Mouse (Mus musculus) small intestine, adult 2 months (tissue): ENCODE data around the gene Fcor.

Experiments used
- CTCF ChIP-seq: fragments of 200-500 bp; IDR thresholded peaks from 2 replicates; pipeline ENCODE4 v1.5.1; 2012; ENCODE audit warnings: low read depth, mild to moderate bottlenecking, control low read depth, inconsistent platforms, low read length, moderate library complexity, mixed read lengths; ENCODE audit not compliant: insufficient replicate concordance, insufficient read length; ENCODE audit errors: extremely low read depth
- POLR2A ChIP-seq: fragments of 200-500 bp; IDR thresholded peaks from 2 replicates; pipeline ENCODE4 v1.6.1; 2012; ENCODE audit warnings: low read depth, mild to moderate bottlenecking, control low read depth, inconsistent platforms, low read length, moderate library complexity

- TF ChIP-seq CTCF, result no peak
- no peak for TF ChIP-seq POLR2A
Observed at GRCm38 (mm10) chr8:3707611-3708010, 35.4 kb upstream of the Fcor start.
